Mouse (Mus musculus) 3T3-L1 (cell line): ENCODE data around the gene Cox7b2.
"Not testable (repeated sequence)": the region's sequence is repeated elsewhere in the genome, so short reads cannot be mapped to it uniquely, and the experiment has no call there.

Experiments
- DNase-seq: peaks from one replicate; pipeline ENCODE4 v3.0.0-alpha.2; 2015; ENCODE audit warnings: low read depth, low spot score

The Cox7b2 gene

DNA sequence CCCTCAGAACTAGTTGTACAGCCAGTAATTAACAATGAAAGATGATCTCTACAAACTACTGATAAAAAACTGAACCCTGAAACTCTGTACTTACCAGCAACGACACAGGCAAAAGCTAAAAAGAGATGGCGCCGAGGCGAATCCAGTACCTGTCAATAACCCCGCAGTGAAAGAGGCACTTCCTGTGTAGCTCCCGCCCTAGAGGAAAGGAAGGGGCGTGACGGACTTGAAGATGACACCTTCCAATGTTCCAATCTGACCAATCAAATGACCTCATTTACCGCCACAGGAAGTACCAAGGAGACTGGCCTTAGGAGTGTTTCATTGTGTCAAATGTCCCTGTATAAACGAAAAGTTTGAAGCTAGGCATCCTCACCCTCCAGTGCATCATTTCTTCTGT lies at the start of gene Cox7b2:
Gene Cox7b2, minus strand, starts transcription at position 127 of the 400 bp plus-strand sequence.
- no peak for DNase-seq

DNA sequence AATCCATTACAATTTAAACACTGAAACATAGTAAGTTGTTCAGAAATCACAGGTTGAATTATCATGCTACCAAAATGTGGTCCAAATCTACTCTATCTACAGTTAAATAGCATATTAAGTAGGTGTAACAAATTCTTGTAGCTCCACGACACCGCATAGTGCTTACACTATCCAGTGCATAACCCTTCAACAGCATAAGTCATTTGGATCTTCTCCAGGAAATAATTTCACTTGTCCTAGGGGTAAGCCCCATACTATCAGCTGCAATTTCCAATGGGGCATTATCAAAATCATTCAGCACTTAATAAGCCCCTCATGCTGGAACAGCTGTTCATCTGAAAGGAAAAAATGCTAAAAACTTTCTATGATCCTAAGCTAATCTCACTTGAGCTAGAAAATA lies 47.3 kb upstream of the Cox7b2 start:
- no peak for DNase-seq

GRCm38 (mm10) chr5:71593745-71594255 lies 45.8 kb upstream of the Cox7b2 start:
- DNase-seq, result no peak

DNA sequence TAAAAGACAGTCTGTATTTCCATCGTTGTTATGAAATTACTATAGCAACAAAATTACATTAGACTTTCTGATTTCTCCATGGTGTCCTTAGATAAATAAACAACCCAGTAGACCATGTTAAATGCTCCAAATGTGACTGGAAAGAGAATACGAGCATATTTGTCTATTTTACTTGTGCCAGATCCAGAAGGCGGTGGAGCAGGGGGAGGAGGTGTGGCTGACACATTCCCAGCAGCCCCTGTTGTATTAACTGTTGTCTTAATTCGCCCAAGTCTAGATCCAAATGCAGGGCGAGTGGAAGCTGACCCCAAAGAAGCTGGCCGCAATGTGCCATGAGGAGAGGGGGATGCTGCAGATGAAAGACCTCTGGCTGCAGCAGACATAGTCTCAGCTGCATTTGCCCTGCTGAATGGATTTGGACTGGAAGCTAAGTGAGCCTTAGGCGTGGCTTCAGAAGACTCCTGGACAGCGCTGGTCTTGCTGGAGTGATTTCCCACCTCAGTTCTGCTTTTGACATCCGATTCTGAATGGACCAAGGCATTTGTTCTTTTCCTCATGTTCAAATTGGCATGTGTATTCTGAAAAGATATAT lies 23.7 kb upstream of the Cox7b2 start:
- no peak for DNase-seq

DNA sequence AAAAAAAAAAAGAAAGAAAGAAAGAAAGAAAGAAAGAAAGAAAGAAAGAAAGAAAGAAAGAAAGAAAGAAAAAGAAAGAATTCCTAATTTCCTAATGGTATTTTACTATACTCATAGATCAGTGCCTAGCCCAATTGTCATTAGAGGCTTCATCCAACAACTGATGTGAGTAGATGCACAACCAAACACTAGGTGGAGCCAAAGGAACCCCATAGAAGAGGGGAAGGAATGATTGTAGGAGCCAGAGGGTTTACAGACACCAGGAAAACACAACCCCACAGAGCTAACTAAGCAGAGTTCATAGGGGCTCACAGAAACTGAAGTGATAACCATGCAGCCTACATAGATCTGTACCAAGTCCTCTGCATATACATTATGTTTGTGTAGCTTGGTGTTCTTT lies 2.5 kb downstream of the Cox7b2 start:
- DNase-seq, result peak; percentile 53

DNA sequence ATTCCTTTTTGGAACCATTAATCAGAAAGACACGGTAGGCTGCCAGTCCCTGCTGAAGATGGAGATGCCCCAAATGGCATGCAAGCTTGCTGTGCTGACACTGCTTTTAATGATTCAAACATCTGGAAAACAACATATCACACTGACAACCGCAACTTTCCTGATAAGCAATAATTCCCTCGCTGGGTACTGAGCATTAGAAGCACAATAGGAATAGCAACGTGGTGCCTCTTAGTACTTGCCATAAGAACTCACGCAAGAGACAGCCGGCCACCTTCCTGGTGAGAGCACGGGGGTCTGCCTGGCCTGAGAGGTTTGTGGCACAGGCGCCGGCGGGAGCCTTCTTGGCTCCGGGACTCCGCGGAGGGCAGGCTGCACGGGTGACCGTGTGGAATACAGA lies 22.5 kb downstream of the Cox7b2 start:
- not testable (repeated sequence) for DNase-seq

GRCm38 (mm10) chr5:71502058-71502678 lies 45.8 kb downstream of the Cox7b2 start:
- DNase-seq, result peak; percentile 75

- DNase-seq, result no peak
Observed at GRCm38 (mm10) chr5:71495621-71496020, 52.4 kb downstream of the Cox7b2 start.

- no peak for DNase-seq
Observed at GRCm38 (mm10) chr5:71456957-71457356, 91.0 kb downstream of the Cox7b2 start.

DNA sequence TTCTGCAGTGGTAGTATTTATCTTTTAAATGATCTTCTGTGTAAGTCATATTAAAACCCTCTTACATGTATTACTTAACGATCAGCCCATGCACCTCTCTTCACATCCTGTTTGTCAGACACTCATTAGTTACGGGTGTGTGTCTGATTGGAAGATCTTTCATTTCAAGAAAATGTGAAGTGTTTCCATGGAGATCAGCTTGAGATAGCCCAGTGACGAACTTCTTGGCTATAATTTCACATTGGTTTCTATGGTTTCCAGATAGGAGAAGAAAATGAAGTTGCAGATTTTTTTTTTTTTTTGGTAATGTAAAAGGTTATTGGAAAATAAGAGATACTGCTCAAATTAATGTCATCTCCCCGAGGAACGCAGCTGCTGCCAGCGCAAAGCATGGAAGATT lies 107.8 kb downstream of the Cox7b2 start:
- DNase-seq, result no peak
